In the genomic region with DNA sequence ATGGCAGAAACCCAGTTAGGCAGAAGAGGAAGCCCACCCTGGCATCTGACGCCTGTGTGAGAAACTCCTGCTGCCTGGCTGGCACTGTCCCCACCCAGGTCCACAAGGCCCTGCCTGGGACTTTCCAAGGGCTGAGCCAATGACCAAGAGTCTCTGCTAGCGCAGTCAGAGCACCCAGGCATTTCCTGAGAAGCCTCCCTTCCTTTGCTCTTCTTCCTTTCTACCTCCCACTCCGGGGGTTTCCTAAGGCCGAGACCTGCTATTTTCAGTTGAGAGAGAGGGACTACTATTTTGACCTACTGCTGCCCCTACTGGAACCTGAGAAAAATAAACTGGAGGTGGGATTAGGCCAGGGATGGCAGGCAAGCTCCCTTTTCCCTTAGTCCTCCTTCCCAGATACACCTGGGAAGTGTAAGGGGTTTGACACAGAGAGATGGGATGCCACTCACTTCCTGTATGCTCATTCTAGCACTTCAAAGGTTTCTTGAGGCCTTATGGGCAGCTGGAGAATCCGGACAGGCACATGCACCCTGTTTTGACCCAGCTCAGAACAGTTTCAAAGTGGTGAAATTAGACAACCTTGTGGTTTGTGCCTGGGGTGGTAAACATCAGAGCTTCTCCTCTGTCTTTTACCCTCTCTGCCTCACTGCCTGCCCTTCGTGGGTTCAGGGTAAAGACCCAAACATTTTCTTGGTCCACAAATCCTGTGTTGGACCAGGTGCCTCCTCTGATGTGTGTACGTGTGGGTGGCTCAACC, we compare ENCODE assay signal across 9 mouse cellular contexts. TPM values are rescaled to one million over a fixed set of nuclear protein-coding genes. Genes with fewer than 3 reads are reported as not detected.
DNase-seq lines count a peak whose midpoint lies in the region; ATAC-seq and TF ChIP-seq lines count a peak whose summit lies in the region.
"Had no signal": no experiment of that assay in that cellular context is flagged by ENCODE, and none has a peak within 500 bp of the region (broad histone marks: within the 10 kb centered on the region; RNA-seq: fewer than 3 reads in every experiment).

No protein-coding gene starts in this region.

- H3K4me2 ChIP-seq in heart, embryonic 16.5 days (ENCODE audit: low read depth, low read length) = peak overlapping the region; percentile 57
- no peak overlapping the region for H3K4me2 ChIP-seq in limb, embryonic 12.5 days

- no peaks in the 10 kb centered on the region; the same call in none of the 2 replicates for H3K4me1 ChIP-seq in thymus, adult 2 months (replicated peaks; ENCODE audit: control insufficient read depth, insufficient read depth, low read length)
- peaks cover 11% of the 10 kb centered on the region; the same call in 1 of the 2 replicates for H3K4me1 ChIP-seq in cerebellum, adult 2 months (ENCODE audit: control insufficient read depth, insufficient read depth, low read length)
- peaks cover 14% of the 10 kb centered on the region for H3K4me1 ChIP-seq in heart, embryonic 16.5 days (ENCODE audit: control insufficient read depth, insufficient read depth, low read length)
- peaks cover 25% of the 10 kb centered on the region for H3K4me1 ChIP-seq in limb, embryonic 12.5 days (replicated peaks)

- WGBS in thymus, adult 2 months = 7% methylated on average over 7 of the region's 7 CpGs
- 28% methylated on average over 7 of the region's 7 CpGs for WGBS in cerebellum, adult 2 months
- WGBS in heart, embryonic 16.5 days = 24% methylated on average over 7 of the region's 7 CpGs
- 35% methylated on average over 7 of the region's 7 CpGs for WGBS in limb, embryonic 12.5 days

- DNase-seq in thymus, adult 2 months = no peak
- no peak for DNase-seq in thymus, postnatal 4 days
- peak; percentile 59 to 67 for DNase-seq in cerebellum, adult 2 months
- DNase-seq in natural killer cell, adult 2 months (ENCODE audit: low spot score in 2 of 2) = peak; percentile 84 to 89
- no peak for DNase-seq in right cerebral cortex, postnatal 14 days
- DNase-seq in left cerebral cortex, postnatal 25 days (ENCODE audit: low spot score in 2 of 2) = no peak

- intact Hi-C loops in left cerebral cortex, postnatal 25 days (cut with DNase I) = no loop called here

- H3K27me3 ChIP-seq in thymus, adult 2 months (ENCODE audit: control insufficient read depth, insufficient read depth, low read length) = no peaks in the 10 kb centered on the region
- H3K27me3 ChIP-seq in cerebellum, adult 2 months (ENCODE audit: control insufficient read depth, insufficient read depth, low read length) = no peaks in the 10 kb centered on the region
- H3K27me3 ChIP-seq in heart, embryonic 16.5 days (ENCODE audit: control insufficient read depth, insufficient read depth, low read length) = no peaks in the 10 kb centered on the region
- no peaks in the 10 kb centered on the region for H3K27me3 ChIP-seq in limb, embryonic 12.5 days

- H3K9ac ChIP-seq in heart, embryonic 16.5 days (ENCODE audit: low read length) = peak overlapping the region; percentile 70
- H3K9ac ChIP-seq in limb, embryonic 12.5 days (replicated peaks) = no peak overlapping the region

- no peaks in the 10 kb centered on the region for H3K36me3 ChIP-seq in thymus, adult 2 months (ENCODE audit: control insufficient read depth, insufficient read depth, low read length)
- no peaks in the 10 kb centered on the region for H3K36me3 ChIP-seq in heart, embryonic 16.5 days (ENCODE audit: control insufficient read depth, insufficient read depth)
- no peaks in the 10 kb centered on the region for H3K36me3 ChIP-seq in limb, embryonic 12.5 days

- no peak for TF ChIP-seq POLR2A in thymus, adult 2 months (IDR thresholded peaks at IDR 0.05; ENCODE audit: control insufficient read depth, extremely low read depth, insufficient read depth, low read length, poor library complexity)
- no peak for TF ChIP-seq POLR2A in cerebellum, adult 2 months (IDR thresholded peaks at IDR 0.05; ENCODE audit: borderline replicate concordance, insufficient read depth, low read length)

- peak overlapping the region; percentile 28; the same call in 1 of the 2 replicates for H3K27ac ChIP-seq in thymus, adult 2 months (ENCODE audit: control insufficient read depth, insufficient read depth, low read length)
- H3K27ac ChIP-seq in cerebellum, adult 2 months (ENCODE audit: insufficient read depth, low read length) = 0 out of 2 replicates have a peak overlapping the region, but pooled peaks have one; percentile 46
- peak overlapping the region; percentile 67 for H3K27ac ChIP-seq in heart, embryonic 16.5 days (ENCODE audit: low read length)
- H3K27ac ChIP-seq in limb, embryonic 12.5 days = no peak overlapping the region

- no peak for TF ChIP-seq CTCF in thymus, adult 2 months (IDR thresholded peaks at IDR 0.05; ENCODE audit: borderline replicate concordance, control insufficient read depth, extremely low read depth, insufficient read depth, low read length, poor library complexity)
- peak; percentile 52; the same call in 1 of the 2 replicates for TF ChIP-seq CTCF in cerebellum, adult 2 months (IDR thresholded peaks at IDR 0.05; ENCODE audit: borderline replicate concordance, insufficient read depth, low read depth, low read length)

- ATAC-seq in heart, embryonic 16.5 days (replicated peaks; ENCODE audit: extremely low read depth, insufficient read depth, low FRiP score) = peak; percentile 78
- ATAC-seq in limb, embryonic 12.5 days (ENCODE audit: insufficient number of reproducible peaks, insufficient read depth, low FRiP score, low TSS enrichment, low read depth) = peak; percentile 26; the same call in 1 of the 2 replicates

- no peaks in the 10 kb centered on the region for H3K9me3 ChIP-seq in heart, embryonic 16.5 days (replicated peaks; ENCODE audit: control insufficient read depth, low read length)
- H3K9me3 ChIP-seq in limb, embryonic 12.5 days = no peaks in the 10 kb centered on the region

- no peak overlapping the region for H3K4me3 ChIP-seq in thymus, adult 2 months (ENCODE audit: control insufficient read depth, insufficient read depth, low read length)
- H3K4me3 ChIP-seq in cerebellum, adult 2 months (replicated peaks; ENCODE audit: insufficient read depth, low read depth, low read length) = no peak overlapping the region
- peak overlapping the region; percentile 26 for H3K4me3 ChIP-seq in heart, embryonic 16.5 days (ENCODE audit: low read length)
- H3K4me3 ChIP-seq in limb, embryonic 12.5 days (replicated peaks) = no peak overlapping the region
- H3K4me3 ChIP-seq: erythroblast, embryonic 14.5 days had no signal

RNA-seq across cellular contexts. Expression of a gene that starts 9.3 kb away (rescaled TPM):
- polyA plus RNA-seq in thymus, adult 2 months (2012; rRNA removed) = 0.13 and 0.16 TPM in 2 replicates
- not detected in 2 replicates for polyA plus RNA-seq in cerebellum, adult 2 months (2012; rRNA removed)
- polyA plus RNA-seq in heart, embryonic 16.5 days (2015; fragmentation: Nextera tagmentation; extraction: Ambion mirVana) = 0.17 and 0.19 TPM in 2 replicates
- not detected in 2 replicates for polyA plus RNA-seq in limb, embryonic 12.5 days (2016; fragmentation: Nextera tagmentation; extraction: Ambion mirVana)
- total RNA-seq in left cerebral cortex, postnatal 25 days (2021) = not detected
- polyA plus RNA-seq: erythroblast, embryonic 14.5 days had no signal

RNA-seq across cellular contexts. Expression of a gene that starts 13.2 kb away (rescaled TPM):
- 54.2 and 54.7 TPM in 2 replicates for polyA plus RNA-seq in thymus, adult 2 months (2012; rRNA removed)
- polyA plus RNA-seq in cerebellum, adult 2 months (2012; rRNA removed) = 154 and 159 TPM in 2 replicates
- polyA plus RNA-seq in heart, embryonic 16.5 days (2015; fragmentation: Nextera tagmentation; extraction: Ambion mirVana) = 123 and 125 TPM in 2 replicates
- polyA plus RNA-seq in limb, embryonic 12.5 days (2016; fragmentation: Nextera tagmentation; extraction: Ambion mirVana) = 151 and 165 TPM in 2 replicates
- 10 to 100 TPM; 74.7 to 76.8 TPM for total RNA-seq in left cerebral cortex, postnatal 25 days (2021)

RNA-seq across cellular contexts. Expression of a gene that starts 24.5 kb away (rescaled TPM):
- 4.8 and 5.3 TPM in 2 replicates for polyA plus RNA-seq in thymus, adult 2 months (2012; rRNA removed)
- 31.9 and 34.6 TPM in 2 replicates for polyA plus RNA-seq in cerebellum, adult 2 months (2012; rRNA removed)
- 9.8 and 10.3 TPM in 2 replicates for polyA plus RNA-seq in heart, embryonic 16.5 days (2015; fragmentation: Nextera tagmentation; extraction: Ambion mirVana)
- 8.3 and 9.1 TPM in 2 replicates for polyA plus RNA-seq in limb, embryonic 12.5 days (2016; fragmentation: Nextera tagmentation; extraction: Ambion mirVana)
- total RNA-seq in left cerebral cortex, postnatal 25 days (2021) = 10 to 100 TPM; 11.2 to 15.3 TPM

RNA-seq across cellular contexts. Expression of a gene that starts 36.5 kb away (rescaled TPM):
- 140 and 146 TPM in 2 replicates for polyA plus RNA-seq in thymus, adult 2 months (2012; rRNA removed)
- polyA plus RNA-seq in cerebellum, adult 2 months (2012; rRNA removed) = 218 and 230 TPM in 2 replicates
- 77.9 and 82.1 TPM in 2 replicates for polyA plus RNA-seq in heart, embryonic 16.5 days (2015; fragmentation: Nextera tagmentation; extraction: Ambion mirVana)
- 90.6 and 91.0 TPM in 2 replicates for polyA plus RNA-seq in limb, embryonic 12.5 days (2016; fragmentation: Nextera tagmentation; extraction: Ambion mirVana)
- total RNA-seq in left cerebral cortex, postnatal 25 days (2021) = 100 to 1,000 TPM; 289 to 296 TPM

Comparison
In these comparisons a context has a peak if more than half of its experiments do, and no peak if none do; other contexts are left out.
1. DNase-seq: peak in cerebellum, adult 2 months (2 of 2) and natural killer cell, adult 2 months (2 of 2); none in thymus, adult 2 months (single experiment), thymus, postnatal 4 days (single experiment), right cerebral cortex, postnatal 14 days (single experiment) and left cerebral cortex, postnatal 25 days (0 of 2).